Mouse (Mus musculus): ENCODE measurements around the gene Txk. TPM values are rescaled to one million over a fixed set of nuclear protein-coding genes. Genes with fewer than 3 reads are reported as not detected.

The Txk gene
- polyA plus RNA-seq, 1 experiment from 2014 or later = 0.39 TPM

DNA sequence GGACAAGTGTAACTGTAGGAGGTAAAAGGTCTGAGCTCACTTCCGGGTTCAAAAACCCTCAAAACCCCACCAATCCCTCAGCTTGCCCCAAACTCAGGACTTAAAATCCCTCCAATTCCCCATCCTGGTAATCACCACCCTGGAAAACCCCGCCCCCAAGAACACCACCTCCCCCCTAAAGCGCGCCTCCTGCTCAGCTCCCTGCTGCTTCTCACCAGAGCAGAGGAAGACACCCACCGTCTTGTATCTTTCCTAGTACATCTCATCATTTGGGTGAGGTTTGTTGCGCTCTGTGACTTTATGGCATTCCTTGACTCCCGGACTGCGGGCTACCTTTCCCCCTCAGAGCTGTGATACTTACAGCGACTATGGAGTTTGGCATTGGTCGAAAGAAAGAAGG is 45.9 kb downstream of the Txk start:
- Histone ChIP-seq H3K27ac (ENCODE audit: low read depth, low read length) (no peak overlapping the region), H3K27me3 (replicated peaks; ENCODE audit: control insufficient read depth, insufficient read depth, low read length) (no peaks in the 10 kb centered on the region), H3K4me1 (replicated peaks; ENCODE audit: control insufficient read depth, insufficient read depth, low read length) (0 out of 2 replicates have a peak, but pooled peaks cover 5% of the 10 kb centered on the region), H3K36me3 (ENCODE audit: control insufficient read depth, insufficient read depth) (no peaks in the 10 kb centered on the region), H3K4me3 (ENCODE audit: low read depth, low read length) (no peak overlapping the region), H3K4me2 (replicated peaks; ENCODE audit: low read depth) (no peak overlapping the region), H3K9ac (ENCODE audit: low read depth, low read length) (no peak overlapping the region), H3K9me3 (ENCODE audit: control insufficient read depth) (no peaks in the 10 kb centered on the region)
- TF ChIP-seq CTCF (IDR thresholded peaks at IDR 0.05; ENCODE audit: low read depth) = no peak
- WGBS = 73% methylated on average over 10 of the region's 10 CpGs
- ATAC-seq = no peak

DNA sequence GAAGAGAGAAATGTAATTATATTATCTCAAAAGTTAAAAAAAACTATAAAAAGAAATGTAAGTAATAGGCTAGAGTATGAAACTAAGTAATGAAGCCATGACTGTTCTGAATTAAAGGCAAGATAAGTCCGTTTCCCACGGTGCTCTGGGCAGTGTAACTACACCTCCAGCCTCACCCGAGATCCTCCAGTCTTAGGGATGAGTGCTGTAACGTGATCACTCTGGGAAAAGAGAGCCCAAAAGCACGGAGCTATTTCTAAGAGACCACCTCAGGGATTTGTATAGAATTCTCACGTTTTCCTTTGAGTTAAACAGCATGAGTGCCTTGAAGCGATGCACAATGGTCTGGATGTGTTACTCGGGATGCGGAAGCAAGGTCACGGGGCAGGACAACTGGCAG is 46.5 kb downstream of the Txk start:
- Histone ChIP-seq H3K4me2 (replicated peaks; ENCODE audit: low read depth) (no peak overlapping the region), H3K4me1 (replicated peaks; ENCODE audit: control insufficient read depth, insufficient read depth, low read length) (0 out of 2 replicates have a peak, but pooled peaks cover 5% of the 10 kb centered on the region), H3K27me3 (replicated peaks; ENCODE audit: control insufficient read depth, insufficient read depth, low read length) (no peaks in the 10 kb centered on the region), H3K36me3 (ENCODE audit: control insufficient read depth, insufficient read depth) (no peaks in the 10 kb centered on the region), H3K4me3 (ENCODE audit: low read depth, low read length) (no peak overlapping the region), H3K27ac (ENCODE audit: low read depth, low read length) (no peak overlapping the region), H3K9me3 (ENCODE audit: control insufficient read depth) (no peaks in the 10 kb centered on the region), H3K9ac (ENCODE audit: low read depth, low read length) (no peak overlapping the region)
- no peak for TF ChIP-seq CTCF (IDR thresholded peaks at IDR 0.05; ENCODE audit: low read depth)
- 75% methylated on average over 10 of the region's 10 CpGs for WGBS
- no peak for ATAC-seq

DNA sequence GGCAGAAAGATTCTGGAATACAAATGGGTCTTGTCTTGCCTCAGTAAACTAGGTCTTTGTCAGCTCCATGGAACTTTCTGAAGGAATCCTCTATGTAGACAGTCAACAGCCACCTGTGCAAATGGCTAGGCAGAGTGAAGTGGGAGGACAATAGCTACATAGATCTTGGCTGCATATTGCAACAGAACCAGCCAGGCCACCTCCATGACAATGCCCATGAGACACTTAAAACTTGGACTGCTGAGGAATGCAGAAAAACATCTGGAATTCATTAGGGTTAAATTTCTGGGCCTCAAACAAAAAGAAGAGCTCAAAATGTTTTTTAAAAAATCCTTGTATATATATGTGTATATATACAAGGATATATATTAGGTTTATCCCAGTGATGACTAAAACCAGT is 50.4 kb downstream of the Txk start:
- no peak overlapping the region for H3K4me2 ChIP-seq (replicated peaks; ENCODE audit: low read depth)
- H3K27ac ChIP-seq (ENCODE audit: low read depth, low read length) = no peak overlapping the region
- no peak for ATAC-seq

DNA sequence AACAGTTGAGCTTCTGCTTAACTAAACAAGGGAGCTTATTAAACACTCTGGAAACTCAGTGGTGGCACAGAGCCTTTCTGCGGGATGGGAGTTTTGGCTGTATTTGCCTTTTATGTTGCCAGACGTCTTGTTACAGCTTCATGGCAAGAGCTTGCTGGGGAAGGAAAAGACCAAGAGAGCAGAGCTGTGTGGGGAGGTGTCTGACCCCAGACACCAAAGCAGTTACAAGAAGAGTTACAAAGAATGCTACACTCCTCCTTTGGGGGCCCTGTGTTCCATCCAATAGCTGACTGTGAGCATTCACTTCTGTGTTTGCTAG is 53.1 kb downstream of the Txk start:
- H3K36me3 ChIP-seq (ENCODE audit: control insufficient read depth, insufficient read depth) = no peaks in the 10 kb centered on the region
- 0 out of 2 replicates have a peak, but pooled peaks cover 3% of the 10 kb centered on the region for H3K4me1 ChIP-seq (replicated peaks; ENCODE audit: control insufficient read depth, insufficient read depth, low read length)
- H3K9me3 ChIP-seq (ENCODE audit: control insufficient read depth) = no peaks in the 10 kb centered on the region
- no peaks in the 10 kb centered on the region for H3K27me3 ChIP-seq (replicated peaks; ENCODE audit: control insufficient read depth, insufficient read depth, low read length)
- no peak overlapping the region for H3K4me2 ChIP-seq (replicated peaks; ENCODE audit: low read depth)
- 58% methylated on average over 2 of the region's 2 CpGs for WGBS
- no peak overlapping the region for H3K9ac ChIP-seq (ENCODE audit: low read depth, low read length)
- no peak for ATAC-seq
- H3K4me3 ChIP-seq (ENCODE audit: low read depth, low read length) = no peak overlapping the region
- no peak for TF ChIP-seq CTCF (IDR thresholded peaks at IDR 0.05; ENCODE audit: low read depth)
- H3K27ac ChIP-seq (ENCODE audit: low read depth, low read length) = no peak overlapping the region

More for the DNA sequence above, 50.4 kb downstream of the Txk start:
- H3K36me3 ChIP-seq (ENCODE audit: control insufficient read depth, insufficient read depth) = no peaks in the 10 kb centered on the region
- no peaks in the 10 kb centered on the region for H3K27me3 ChIP-seq (replicated peaks; ENCODE audit: control insufficient read depth, insufficient read depth, low read length)
- H3K4me1 ChIP-seq (replicated peaks; ENCODE audit: control insufficient read depth, insufficient read depth, low read length) = no peaks in the 10 kb centered on the region
- no peak overlapping the region for H3K9ac ChIP-seq (ENCODE audit: low read depth, low read length)
- no peak for TF ChIP-seq CTCF (IDR thresholded peaks at IDR 0.05; ENCODE audit: low read depth)
- no peak overlapping the region for H3K4me3 ChIP-seq (ENCODE audit: low read depth, low read length)
- H3K9me3 ChIP-seq (ENCODE audit: control insufficient read depth) = no peaks in the 10 kb centered on the region

DNA sequence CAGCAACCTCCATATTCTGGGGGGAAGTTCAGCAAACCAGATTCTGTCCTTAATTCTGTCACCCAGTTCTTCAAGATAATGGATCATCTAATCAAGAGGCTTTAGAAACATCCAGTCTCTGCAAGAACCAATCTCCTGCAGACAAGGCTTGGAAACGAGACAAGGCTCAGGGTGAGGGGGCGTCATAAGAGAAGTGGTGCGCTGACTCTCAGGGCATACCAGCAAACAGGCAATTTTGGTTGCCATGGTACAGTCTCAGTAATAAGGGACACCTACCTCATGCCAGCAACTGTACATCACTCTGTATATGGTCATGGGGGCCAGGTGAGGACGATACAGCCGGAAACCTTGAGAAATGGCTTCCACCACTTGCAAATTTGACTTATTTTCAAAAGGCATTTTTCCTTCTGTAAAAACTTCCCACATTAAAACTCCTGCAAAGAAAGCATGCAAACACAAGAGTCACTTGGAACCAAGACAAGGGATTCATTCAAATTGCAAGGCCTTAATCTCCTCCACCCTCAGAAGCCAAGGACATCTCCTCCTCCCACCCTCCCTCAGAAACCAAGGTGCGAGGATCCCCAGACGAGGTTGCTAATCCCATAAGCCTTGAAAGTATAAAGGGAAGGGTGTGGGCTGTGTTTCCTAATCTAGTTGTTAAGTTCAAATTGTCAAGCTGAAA is 53.6 kb downstream of the Txk start:
- no peaks in the 10 kb centered on the region for H3K9me3 ChIP-seq (ENCODE audit: control insufficient read depth)
- no peak overlapping the region for H3K27ac ChIP-seq (ENCODE audit: low read depth, low read length)
- 0 out of 2 replicates have a peak, but pooled peaks cover 3% of the 10 kb centered on the region for H3K4me1 ChIP-seq (replicated peaks; ENCODE audit: control insufficient read depth, insufficient read depth, low read length)
- H3K4me2 ChIP-seq (replicated peaks; ENCODE audit: low read depth) = no peak overlapping the region
- 72% methylated on average over 7 of the region's 7 CpGs for WGBS
- H3K27me3 ChIP-seq (replicated peaks; ENCODE audit: control insufficient read depth, insufficient read depth, low read length) = no peaks in the 10 kb centered on the region
- no peak for TF ChIP-seq CTCF (IDR thresholded peaks at IDR 0.05; ENCODE audit: low read depth)
- H3K4me3 ChIP-seq (ENCODE audit: low read depth, low read length) = no peak overlapping the region
- no peak for ATAC-seq
- H3K36me3 ChIP-seq (ENCODE audit: control insufficient read depth, insufficient read depth) = no peaks in the 10 kb centered on the region
- H3K9ac ChIP-seq (ENCODE audit: low read depth, low read length) = no peak overlapping the region

DNA sequence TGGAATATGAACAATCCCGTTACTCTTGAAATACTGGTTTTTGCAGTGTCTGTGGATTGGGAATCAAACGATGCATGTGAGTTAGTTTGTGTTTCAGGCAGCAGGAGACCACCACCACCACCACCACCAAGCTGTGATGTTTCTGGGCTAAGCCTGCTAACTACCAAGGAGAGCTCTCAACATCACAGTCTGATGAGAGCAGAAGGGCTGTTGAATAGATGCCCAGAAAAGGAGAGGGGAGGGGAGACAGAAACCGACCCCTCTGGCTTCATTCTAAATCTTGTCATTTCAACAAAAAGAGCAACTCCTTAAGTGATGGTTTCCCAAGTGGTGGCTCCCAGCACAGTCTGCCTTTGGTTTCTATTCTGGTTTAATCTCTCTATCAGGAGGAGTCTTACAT is 54.2 kb downstream of the Txk start:
- 63% methylated on average over 3 of the region's 3 CpGs for WGBS

More for the DNA sequence above, 54.2 kb downstream of the Txk start:
- no peaks in the 10 kb centered on the region for H3K36me3 ChIP-seq (ENCODE audit: control insufficient read depth, insufficient read depth)
- H3K27ac ChIP-seq (ENCODE audit: low read depth, low read length) = no peak overlapping the region
- 0 out of 2 replicates have a peak, but pooled peaks cover 3% of the 10 kb centered on the region for H3K4me1 ChIP-seq (replicated peaks; ENCODE audit: control insufficient read depth, insufficient read depth, low read length)
- ATAC-seq = no peak
- H3K4me3 ChIP-seq (ENCODE audit: low read depth, low read length) = no peak overlapping the region
- H3K4me2 ChIP-seq (replicated peaks; ENCODE audit: low read depth) = no peak overlapping the region
- H3K27me3 ChIP-seq (replicated peaks; ENCODE audit: control insufficient read depth, insufficient read depth, low read length) = no peaks in the 10 kb centered on the region
- no peaks in the 10 kb centered on the region for H3K9me3 ChIP-seq (ENCODE audit: control insufficient read depth)
- no peak overlapping the region for H3K9ac ChIP-seq (ENCODE audit: low read depth, low read length)
- no peak for TF ChIP-seq CTCF (IDR thresholded peaks at IDR 0.05; ENCODE audit: low read depth)

Measured in intestine, postnatal 0 days (tissue).